Mouse (Mus musculus) myocyte (in vitro differentiated cells): ENCODE results near the gene Prkn.

Experiments
- E2F4 ChIP-seq: IDR thresholded peaks from one replicate; pipeline ENCODE4 v1.6.1; 2011; ENCODE audit warnings: mild to moderate bottlenecking, control low read depth, moderate library complexity; ENCODE audit not compliant: insufficient read depth
- MAX ChIP-seq: IDR thresholded peaks from one replicate; pipeline ENCODE4 v1.6.1; 2011; ENCODE audit warnings: low read depth, mild to moderate bottlenecking, control low read depth
- MYOD1 ChIP-seq, 3 experiments: IDR thresholded peaks; one replicate each; pipeline ENCODE4 v1.6.1; 2011; ENCODE audit warnings: control low read depth in 2 of 3, low read depth in 2 of 3, mild to moderate bottlenecking in 2 of 3, moderate library complexity in 1 of 3; ENCODE audit not compliant: insufficient read length in 2 of 3, control insufficient read depth in 1 of 3
- MYOG ChIP-seq, 3 experiments: IDR thresholded peaks; one replicate each; pipeline ENCODE4 v1.6.1; 2011; ENCODE audit warnings: control low read depth in 2 of 3, low read depth in 2 of 3, mild to moderate bottlenecking in 2 of 3; ENCODE audit not compliant: insufficient read length in 2 of 3, control insufficient read depth in 1 of 3, insufficient read depth in 1 of 3
- POLR2A ChIP-seq: IDR thresholded peaks from one replicate; pipeline ENCODE4 v1.6.1; 2011; ENCODE audit warnings: low read depth, mild to moderate bottlenecking, control low read depth, moderate library complexity; ENCODE audit not compliant: insufficient read length
- POLR2AphosphoS2 ChIP-seq: IDR thresholded peaks from one replicate; pipeline ENCODE4 v1.6.1; 2011; ENCODE audit warnings: low read depth, control low read depth; ENCODE audit not compliant: insufficient read length
- REST ChIP-seq: IDR thresholded peaks from one replicate; pipeline ENCODE4 v1.6.1; 2011; ENCODE audit warnings: mild to moderate bottlenecking, control low read depth, moderate library complexity; ENCODE audit not compliant: insufficient read depth, insufficient read length
- TCF12 ChIP-seq: IDR thresholded peaks from one replicate; pipeline ENCODE4 v1.6.1; 2011; ENCODE audit warnings: mild to moderate bottlenecking, control low read depth; ENCODE audit not compliant: poor library complexity, insufficient read depth, severe bottlenecking

- TF ChIP-seq POLR2A, result no peak
- TF ChIP-seq MYOD1 (IDR thresholded peaks at IDR 0.05; ENCODE audit: control insufficient read depth in 1 of 3, insufficient read length in 2 of 3, low read depth in 2 of 3), result no peak
- TF ChIP-seq E2F4, result no peak
- TF ChIP-seq REST, result no peak
- no peak for TF ChIP-seq MYOG (IDR thresholded peaks at IDR 0.05; ENCODE audit: control insufficient read depth in 1 of 3, insufficient read depth in 1 of 3, insufficient read length in 2 of 3, low read depth in 2 of 3)
- TF ChIP-seq MAX, result no peak
- TF ChIP-seq POLR2AphosphoS2, result no peak
- TF ChIP-seq TCF12, result no peak
These were observed 348.3 kb downstream of the Prkn start for GRCm38 (mm10) chr17:11188494-11188893.
